Mouse (Mus musculus) left cerebral cortex, adult 8-10 months (tissue): ENCODE data around the gene Tmem216. TPM values are rescaled to one million over a fixed set of nuclear protein-coding genes. Genes with fewer than 3 reads are reported as not detected.

Experiments
- DNase-seq, 2 experiments: peaks; one replicate each; pipeline ENCODE4 v3.0.0; 2022; ENCODE audit warnings: low spot score in 2 of 2
- total RNA-seq, 4 experiments: library from RNA; stranded (reverse); gene quantifications; 2 replicates each; pipeline ENCODE4 v1.2.4; 2022

The Tmem216 gene
- total RNA-seq, result 10 to 100 TPM; 10.9 to 13.8 (median 12.9) TPM

DNA sequence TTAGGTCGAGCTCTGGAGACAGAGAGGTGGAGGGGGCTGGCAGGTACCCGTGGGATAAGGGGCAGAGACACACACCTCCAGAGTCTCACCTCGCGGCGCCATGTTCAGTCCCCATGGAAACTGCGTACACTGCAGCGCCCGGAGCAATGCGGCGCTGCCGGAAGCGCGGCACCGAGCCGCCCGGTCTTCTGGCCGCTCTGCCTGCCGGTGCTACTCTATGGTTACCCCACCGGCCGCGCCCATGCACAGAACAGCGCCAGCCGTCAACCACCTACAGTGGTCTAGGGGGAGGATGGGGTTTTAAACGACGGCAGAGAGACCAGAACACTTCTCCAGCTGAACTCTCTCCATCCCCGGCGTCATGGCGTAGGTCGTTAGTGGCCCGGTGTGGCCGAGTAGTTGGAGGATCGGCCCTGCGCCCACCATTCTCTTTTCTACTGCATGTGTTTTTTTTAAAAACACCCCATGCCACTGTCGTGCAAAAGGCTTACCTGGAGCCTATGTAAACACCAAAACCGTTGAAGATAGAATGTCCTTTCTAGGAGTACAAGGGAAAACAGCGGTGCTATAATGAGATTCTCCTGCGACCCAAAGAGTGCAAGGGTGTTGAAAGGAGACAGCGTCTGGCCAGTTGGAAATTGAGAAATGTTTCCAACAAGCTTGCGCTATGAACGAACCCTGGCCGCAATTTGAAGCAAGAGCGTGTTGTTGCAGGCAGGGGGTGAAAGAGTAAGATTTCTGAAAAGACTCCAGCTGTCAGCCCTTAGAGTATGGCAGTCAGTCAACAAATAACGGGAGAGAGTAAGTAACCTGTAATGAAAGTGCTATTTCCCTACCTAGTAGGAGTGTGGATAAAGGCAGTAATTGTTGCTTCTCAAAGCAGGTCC lies at the start of gene Tmem216:
Tmem216 (minus strand) TSS at position 615 of the 887 bp plus-strand sequence.
- peak; percentile 74 to 83 for DNase-seq

DNA sequence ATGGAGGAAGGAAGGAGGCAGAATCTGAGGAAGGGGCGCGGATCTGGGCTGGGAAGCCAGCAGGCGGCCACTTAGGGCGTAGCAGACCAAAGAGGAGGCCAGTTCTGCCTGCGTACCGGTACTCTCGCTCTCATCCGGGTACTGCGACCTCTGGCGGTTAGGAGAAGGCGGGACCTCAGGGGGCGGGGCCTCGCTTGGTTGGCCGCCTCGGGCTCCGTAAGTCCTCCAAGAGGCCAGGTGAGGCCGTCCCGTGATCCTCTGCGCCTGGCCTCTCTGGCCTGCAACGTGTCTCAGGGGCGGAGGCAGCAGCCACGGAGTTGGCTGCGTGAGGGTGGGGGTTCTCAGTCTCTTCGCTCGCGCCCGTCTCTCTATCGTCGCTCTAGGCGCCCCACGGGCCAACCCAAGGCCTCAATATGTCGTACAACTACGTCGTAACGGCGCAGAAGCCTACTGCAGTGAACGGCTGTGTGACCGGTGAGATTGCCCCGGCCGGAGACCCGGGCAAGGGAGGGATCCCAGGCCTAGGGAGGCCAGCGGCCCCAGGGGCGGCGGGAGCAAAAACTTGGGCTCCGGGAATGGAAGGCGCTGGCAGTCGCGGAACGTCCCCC lies 49.4 kb upstream of the Tmem216 start, which contains the start of the genes Ddb1 and Tkfc:
Ddb1 (plus strand) TSS at position 35 of the 608 bp plus-strand sequence.
Tkfc (minus strand) TSS at position 362 of the 608 bp plus-strand sequence.
- peak; percentile 97 to 98 for DNase-seq

DNA sequence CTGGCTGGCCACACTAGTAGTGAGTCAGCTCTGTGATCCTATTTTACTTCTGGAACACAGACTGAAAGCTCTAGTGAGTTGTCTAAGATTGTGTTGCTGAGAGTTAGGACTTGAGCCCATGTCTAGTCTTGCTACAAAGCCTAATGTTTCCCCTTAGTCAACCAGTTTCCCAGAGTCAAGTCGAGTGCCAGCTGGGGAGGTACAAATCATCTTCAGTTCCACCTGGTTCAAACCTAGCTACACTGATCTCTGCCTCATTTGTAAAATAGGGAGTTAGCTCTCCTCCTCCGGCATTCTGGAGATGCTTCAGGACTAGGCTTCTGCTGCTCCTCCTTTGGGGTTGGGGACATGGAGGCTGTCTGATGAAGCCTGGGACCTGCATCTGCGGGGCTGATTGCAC lies 48.5 kb upstream of the Tmem216 start:
- no peak for DNase-seq

DNA sequence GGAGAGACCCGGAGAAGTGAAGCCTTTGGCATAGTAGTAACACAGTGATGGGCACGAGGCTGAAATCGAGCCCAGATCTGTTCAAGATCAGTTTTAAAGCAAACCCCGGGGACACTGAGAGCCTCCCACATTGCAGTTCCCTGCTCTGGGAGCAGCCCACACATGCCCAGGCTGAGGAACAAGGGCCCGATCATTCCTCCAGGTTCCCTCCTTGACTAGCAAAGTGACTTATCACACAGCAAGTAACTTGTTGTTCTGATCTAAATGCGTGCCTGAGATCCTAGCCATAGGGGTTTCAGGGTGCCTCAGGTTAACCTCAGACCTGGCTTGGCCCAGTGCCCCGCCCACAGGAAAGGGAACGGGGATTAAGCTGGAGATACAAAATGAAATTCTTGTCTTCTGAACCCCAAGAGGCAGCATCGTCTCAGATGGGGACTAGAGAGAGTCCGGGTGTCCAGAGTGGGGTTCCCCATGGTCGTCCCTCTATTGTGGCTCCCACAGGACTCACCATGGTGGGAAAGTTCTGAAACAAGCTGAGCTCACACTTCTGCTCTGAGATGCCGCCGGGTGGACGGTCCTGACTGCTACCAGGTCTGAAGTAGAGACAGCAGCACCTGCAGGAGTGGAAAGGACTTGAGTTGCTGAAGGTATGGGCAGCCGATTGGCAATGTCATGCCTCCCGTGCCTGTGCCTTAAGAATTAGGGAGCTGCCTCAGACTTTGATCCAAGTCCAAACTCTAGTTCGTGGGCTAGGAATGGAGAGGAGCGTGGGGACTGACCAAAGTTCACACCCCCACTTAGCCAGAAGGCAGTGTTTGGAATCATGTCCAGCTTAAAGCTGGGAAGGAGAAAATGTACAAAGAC lies 47.9 kb upstream of the Tmem216 start:
- DNase-seq, result peak in 1 of 2 experiments; percentile 8

DNA sequence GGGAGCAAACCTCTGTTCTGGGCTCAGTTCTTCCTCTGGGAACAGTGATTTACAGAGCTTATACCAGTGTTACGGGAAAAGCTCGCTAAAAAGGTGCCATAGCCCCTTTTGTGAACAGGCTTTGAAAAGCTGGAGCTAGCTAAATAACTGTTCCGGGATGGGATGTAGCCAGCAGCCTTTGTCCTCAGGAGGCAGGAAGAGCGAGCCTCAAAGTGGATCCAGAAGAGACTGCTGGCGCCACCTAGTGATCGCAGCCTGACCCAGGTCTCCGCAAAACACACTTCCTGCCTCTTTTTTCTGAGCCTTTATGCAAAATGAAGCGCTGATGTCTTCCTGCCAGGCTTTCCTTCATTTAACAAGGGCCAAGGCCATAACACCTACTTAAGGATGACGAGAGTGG lies 46.7 kb upstream of the Tmem216 start:
- DNase-seq, result peak; percentile 74 to 75

DNA sequence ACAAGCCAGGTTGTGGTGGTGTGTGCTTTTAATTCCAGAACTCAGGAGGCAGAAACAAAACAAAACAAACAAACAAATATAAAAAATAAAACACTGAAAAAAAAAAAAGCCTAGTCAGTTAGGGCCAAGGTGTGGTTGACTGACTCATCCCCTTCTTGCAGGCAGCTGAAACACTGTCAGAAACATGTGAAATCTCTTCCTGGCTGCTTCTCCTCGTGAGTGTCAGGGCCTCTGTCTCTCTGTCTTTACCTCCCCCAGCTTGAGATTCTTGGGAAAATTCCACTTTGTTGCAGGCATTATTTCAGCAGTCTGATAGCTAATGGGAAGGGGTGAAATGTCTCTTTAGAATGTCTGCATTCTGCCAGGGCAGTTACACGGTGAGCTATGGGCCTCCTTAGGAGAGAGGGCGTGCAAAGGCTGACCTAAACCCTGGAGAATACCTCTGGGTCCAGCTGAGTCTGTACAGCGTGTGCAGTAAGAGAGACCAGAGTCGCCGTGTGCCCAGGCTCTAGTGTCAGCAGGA lies 46.3 kb upstream of the Tmem216 start:
- no peak for DNase-seq

DNA sequence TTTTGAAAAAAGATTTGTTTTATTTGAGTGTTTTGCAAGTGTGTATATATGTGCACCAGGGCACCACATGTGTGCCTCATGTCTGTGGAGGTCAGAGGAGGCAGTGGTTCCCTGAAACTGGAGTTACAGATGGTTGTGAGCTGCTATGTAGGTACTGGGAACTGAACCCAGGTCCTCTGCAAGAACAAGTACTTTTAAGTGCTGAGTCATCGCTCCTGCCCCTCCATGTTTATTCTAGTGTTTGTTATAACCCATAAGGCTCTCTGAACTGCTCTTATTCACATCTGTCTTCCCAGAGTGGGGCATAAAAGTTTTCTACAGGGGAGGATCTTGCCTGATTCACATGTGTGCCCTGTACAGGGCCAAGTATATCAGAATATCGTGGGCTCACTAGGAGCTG lies 43.6 kb upstream of the Tmem216 start:
- no peak for DNase-seq

DNA sequence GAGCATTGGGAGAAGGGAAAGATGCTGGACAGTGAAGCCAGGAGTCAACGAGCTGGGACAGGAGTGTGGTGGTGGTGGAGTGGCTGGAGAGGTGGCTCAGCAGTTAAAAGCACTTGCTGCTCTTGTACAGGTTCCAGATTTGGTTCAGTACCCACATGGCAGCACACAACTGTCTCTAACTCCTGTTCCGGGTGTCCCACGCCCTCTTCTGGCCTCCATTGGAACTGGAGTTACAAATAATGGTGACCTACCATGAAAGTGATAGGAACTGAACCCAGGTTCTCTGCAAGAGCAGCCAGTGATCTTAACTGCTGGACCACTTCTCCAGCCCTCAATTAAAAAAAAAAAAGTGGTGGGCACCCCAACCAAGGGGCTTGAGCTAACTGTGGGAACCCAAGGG lies 42.1 kb upstream of the Tmem216 start:
- no peak for DNase-seq

DNA sequence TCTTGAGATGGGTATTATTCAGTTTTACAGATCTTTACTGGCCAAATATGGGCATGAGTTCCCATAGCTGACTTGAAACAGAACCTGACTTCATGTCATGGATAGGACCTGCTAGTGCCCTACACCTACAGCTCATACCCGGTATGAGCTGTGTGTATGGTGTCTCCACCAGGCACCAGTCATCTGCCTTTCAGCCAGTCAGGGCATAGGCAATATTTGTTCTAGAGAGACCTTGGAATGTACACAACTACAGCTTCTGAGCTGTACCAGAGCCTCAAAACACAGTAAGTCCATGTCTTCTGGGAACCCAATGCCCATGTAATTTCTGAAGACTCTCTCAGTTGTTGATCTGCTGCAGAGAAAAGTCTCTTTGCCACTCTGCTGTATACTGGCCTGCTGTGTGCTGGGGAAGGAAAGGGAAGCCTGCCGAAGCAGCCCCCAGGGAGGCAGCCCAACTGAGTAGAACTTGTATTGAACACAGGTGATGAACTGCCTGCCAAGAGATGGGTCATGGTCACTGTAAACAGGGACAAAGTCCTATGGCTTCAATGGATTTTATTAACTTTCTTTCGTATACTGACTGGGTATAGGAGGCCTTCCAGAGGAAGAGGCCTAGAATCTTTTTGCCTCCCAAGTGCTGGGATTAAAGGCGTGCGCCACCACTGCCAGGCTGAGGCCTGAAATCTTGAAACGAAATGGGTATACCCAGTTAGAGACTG lies 35.8 kb upstream of the Tmem216 start:
- DNase-seq, result no peak

DNA sequence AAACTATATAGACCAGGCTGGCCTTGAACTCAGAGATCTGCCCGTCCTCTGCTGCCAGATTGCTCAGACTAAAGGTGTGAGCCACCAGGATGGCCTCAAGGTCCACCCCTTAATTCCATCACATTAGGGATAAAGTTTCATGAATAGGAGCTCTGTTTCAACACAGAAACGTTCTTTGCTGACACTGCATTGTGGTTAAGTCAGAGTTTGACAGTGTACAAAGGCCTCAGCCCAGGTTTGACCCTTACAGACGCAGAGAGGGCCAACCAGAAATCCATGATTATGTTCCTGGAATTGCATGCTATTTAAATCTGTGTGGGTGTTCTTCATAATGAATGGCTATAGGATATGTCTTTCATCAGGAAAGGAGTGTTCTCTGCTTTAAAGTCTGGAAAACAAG lies 34.3 kb upstream of the Tmem216 start:
- DNase-seq, result no peak

DNA sequence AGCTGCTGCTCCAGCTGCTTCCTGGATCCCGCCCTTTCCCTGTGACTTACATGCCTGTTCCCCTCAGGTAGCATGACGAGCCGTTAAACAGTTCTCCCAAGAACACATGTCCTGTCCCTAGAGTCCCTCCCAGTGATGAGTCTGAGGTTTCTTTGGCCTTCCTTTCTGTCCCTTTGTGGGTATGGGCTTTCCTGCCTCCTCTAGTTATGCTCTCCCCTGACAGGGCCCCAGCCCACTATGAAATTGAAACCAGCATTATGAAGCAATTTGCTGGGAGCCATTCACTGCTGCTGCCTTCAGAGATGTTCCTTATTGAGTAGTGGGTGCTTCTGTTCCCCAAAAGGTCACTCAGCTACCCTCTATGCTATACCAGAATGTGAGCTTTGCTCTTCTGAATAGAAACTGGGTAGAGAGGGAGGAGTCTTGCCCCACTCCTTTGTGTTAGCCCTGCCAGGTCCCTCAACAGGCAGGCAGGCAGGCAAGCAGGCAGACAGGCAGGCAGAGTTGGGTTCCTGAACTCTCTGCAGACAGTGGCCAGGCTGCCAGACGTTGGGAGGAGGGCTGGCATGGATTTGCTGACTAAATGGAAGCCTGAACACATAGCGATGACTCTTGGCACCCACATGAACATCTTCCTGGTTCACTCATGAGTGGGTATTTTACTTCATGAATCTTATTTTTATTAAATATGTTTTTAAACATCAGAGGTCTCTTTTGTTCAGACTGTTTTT lies 33.3 kb upstream of the Tmem216 start:
- DNase-seq, result no peak

DNA sequence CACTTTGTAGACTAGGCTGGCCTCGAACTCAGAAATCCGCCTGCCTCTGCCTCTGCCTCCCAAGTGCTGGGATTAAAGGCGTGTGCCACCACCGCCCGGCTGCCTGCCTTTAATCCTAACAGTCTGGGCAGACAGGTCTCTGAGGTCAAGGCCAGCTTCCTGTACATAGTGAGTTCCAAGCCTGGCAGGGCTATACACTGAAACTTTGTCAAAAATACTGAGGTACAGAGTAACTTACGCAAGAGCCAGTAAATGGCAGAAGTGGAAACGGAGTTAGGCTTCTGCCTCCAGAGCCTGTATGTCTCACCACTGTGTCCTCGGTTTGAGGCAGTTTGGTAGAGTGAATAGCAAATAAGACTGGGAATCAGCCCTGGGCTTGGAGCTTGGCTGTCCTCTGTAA lies 31.2 kb upstream of the Tmem216 start:
- no peak for DNase-seq

DNA sequence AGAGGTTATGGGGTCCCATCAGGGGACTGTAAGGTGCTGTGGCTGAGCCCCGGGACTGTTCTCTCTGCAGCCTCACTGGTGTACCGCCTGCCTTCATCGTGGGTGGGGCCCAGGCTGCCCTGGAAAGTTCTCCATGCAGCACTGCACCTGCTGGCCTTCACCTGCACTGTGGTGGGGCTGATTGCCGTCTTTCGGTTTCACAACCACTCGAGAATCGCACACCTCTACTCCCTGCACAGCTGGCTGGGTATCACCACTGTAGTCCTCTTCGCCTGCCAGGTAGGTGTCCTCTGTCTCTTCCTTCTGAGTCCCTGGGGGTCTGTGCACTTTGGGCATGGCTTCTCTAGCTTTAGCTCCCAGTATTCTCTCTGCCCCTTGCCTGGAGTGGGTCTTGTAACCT lies 29.1 kb upstream of the Tmem216 start:
- DNase-seq, result no peak

DNA sequence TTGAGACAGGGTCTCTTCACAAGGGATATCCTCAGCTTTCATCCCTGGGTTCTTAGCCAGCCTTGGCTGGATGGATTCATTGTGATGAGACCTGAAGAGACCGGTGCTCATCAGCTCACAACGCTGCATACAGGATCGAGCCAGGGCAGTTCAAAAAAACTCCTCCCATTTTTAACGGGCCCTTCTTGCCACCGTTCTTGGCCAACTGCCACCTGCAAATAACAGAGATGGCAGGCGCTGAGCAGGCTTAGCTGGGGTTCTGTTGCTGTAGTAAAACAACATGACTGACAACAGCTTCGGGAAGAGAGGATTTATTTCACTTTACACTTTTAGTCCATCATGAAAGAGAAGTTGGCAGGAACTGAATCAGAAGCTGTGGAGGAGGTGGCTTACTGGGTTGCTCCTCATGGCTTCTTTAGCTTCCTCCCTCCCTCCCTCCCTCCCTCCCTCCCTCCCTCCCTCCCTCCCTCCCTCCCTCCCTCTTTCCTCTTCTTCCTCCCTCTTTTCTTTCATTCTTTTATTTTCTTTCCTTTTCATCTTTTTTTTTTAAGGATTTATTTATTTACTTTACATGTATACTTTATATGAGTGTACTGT lies 27.6 kb upstream of the Tmem216 start:
- no peak for DNase-seq

DNA sequence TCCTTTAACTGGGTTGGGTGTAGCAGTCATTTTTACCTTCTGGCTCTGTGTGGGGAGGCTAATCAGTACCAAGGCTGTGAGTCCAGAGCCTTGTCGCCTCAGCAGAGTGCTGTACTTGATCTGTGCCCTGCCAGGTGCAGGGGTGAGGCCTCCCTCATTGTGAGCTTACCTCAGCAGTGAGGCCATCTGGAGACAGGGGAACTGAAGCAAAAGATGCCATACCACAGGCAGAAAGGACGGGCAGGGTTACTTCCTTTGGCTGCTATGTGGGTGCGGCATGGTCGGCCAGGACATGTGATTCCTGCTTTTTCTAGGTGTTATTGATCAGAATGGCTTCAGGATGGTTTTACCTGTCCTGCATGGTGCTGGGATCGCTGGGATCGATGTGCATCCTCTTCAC lies 25.9 kb upstream of the Tmem216 start:
- DNase-seq, result no peak

DNA sequence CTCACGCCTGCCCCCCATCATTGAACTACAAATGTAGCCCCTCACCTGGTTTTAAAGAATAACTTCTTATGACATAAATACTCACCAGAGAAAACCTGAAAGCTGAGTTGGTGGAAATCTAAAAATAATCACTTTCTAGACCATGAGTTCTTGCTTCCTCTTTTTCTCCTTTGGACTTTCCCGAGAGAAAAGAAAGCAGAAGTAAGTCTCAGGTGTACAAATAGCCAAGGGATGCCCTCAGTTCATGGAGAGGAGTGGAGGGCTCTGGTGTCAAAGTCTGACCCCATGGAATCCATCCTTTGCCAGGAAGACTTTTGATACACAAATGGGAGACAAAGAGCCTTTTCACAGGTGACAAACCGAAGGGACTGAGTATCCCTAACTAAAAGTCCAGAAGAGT lies 24.7 kb upstream of the Tmem216 start:
- no peak for DNase-seq

DNA sequence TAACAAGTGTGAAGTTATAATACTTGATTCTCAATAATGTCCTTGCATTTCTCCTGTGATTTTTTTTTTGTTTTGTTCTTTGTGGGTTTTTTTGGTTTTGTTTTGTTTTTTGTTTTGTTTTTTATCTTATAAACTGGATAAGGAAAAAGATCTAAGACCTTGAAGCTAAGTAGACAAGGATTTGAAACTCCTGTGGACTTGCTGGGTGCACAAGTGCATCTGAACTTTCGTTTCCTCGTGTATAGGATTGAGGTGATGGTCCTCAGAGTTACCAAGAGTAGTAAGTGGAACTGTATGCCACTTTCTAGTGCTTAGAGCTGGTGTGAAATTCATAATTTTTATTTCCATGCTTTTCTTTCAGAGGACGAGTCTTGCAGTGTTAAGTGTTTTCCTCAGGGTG lies 24.1 kb upstream of the Tmem216 start:
- DNase-seq, result no peak

DNA sequence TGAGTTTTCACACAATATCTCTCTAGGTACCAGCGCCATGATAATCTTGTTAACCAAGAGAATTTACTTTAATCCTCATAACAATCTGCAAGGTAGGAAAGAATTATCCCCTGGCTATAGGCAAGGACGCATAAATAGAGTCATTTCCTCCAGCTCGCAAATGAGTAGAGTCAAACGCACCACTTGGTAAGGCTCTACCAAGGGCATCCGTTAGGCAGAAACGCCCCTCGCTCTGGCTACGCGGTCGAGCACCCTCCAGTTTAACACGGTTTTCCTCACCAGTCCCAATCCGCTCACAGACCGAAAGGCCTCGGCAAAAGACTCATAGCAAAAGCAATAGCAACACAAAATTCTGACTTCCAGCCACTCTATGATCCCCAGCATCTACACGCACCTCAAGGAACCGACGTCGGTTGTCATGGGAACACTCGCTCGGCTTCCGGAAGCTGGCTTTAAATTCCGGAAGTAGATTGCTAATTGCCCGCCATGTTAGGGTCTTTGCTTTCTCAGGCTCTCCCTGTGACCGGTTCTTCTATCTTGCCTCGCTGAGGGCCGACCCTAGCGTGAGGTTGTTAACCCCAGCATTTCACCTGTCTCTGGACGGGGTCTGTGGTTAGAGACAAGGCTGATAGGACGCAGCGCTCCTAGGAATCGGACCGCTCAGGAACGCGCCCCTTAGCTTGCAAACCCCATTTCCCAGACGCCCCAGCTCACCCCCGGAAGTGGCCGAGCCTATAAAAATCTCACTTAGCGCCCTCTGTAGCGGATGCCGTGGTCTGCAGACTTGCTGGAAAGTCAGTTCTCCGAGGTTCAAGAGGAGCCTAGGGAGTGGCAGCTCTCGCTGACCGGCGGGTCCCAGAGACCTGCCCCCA lies 20.9 kb upstream of the Tmem216 start, which contains the start of the genes Cyb561a3 and Tmem138:
Cyb561a3 (plus strand) TSS at position 483 of the 872 bp plus-strand sequence.
Tmem138 (minus strand) TSS at position 673 of the 872 bp plus-strand sequence.
- DNase-seq, result peak; percentile 91

DNA sequence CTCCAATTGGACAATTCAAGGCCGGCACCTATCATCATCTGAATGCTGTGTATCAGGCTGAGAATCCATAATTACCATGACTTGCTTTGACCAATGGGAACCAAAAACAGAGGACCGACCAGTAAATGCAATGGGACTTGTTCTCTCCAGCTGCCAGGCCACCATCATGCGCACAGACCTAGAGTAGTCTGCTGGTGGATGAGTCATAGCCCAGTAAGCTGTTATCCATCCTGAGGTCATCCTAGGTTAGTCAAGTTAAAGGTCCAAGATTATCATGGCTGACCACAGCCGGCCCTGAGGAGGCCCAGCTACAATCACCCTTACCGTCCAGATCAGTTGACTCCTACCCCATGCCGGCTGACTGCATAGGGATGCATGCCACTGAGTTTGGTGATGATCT lies 13.6 kb upstream of the Tmem216 start:
- no peak for DNase-seq
